Mouse (Mus musculus) spleen, adult 2 months (tissue): ENCODE results near the gene Hjurp. TPM values are rescaled to one million over a fixed set of nuclear protein-coding genes. Genes with fewer than 3 reads are reported as not detected.
"Not testable (repeated sequence)": the region's sequence is repeated elsewhere in the genome, so short reads cannot be mapped to it uniquely, and the experiment has no call there.

Source experiments
- DNase-seq, 2 experiments: peaks; one replicate each; pipeline versions ENCODE4 v3.0.0 to v3.0.0-alpha.2; 2012 to 2021; ENCODE audit warnings: low spot score in 2 of 2, low read depth in 1 of 2
- H3K27ac ChIP-seq: fragments of 200-500 bp; 2 replicates; pipeline ENCODE4 v1.5.1; 2012; ENCODE audit warnings: low read length, inconsistent platforms; ENCODE audit not compliant: insufficient read depth
- H3K27me3 ChIP-seq: fragments of 200-500 bp; 2 replicates; pipeline ENCODE4 v1.6.1; 2012; ENCODE audit warnings: mild to moderate bottlenecking, moderate library complexity, low read length, inconsistent platforms; ENCODE audit not compliant: control insufficient read depth, insufficient read depth
- H3K36me3 ChIP-seq: fragments of 200-500 bp; 2 replicates; pipeline ENCODE4 v1.6.1; 2012; ENCODE audit warnings: mild to moderate bottlenecking, low read length, inconsistent platforms; ENCODE audit not compliant: control insufficient read depth, insufficient read depth
- H3K4me1 ChIP-seq: fragments of 200-500 bp; 2 replicates; pipeline ENCODE4 v1.6.1; 2011; ENCODE audit warnings: inconsistent platforms; ENCODE audit not compliant: control insufficient read depth, insufficient read depth, insufficient read length
- H3K4me3 ChIP-seq: fragments of 200-500 bp; 2 replicates; pipeline ENCODE4 v1.5.1; 2011; ENCODE audit warnings: mild to moderate bottlenecking, inconsistent platforms; ENCODE audit not compliant: insufficient read depth, insufficient read length; ENCODE audit errors: extremely low read depth
- CTCF ChIP-seq: fragments of 200-500 bp; IDR thresholded peaks from 2 replicates; pipeline ENCODE4 v1.5.1; 2011; ENCODE audit warnings: mild to moderate bottlenecking, inconsistent platforms; ENCODE audit not compliant: insufficient read depth, insufficient read length, insufficient replicate concordance; ENCODE audit errors: extremely low read depth
- POLR2A ChIP-seq: fragments of 200-500 bp; IDR thresholded peaks from 2 replicates; pipeline ENCODE4 v1.6.1; 2011; ENCODE audit warnings: low read depth, low read length, inconsistent platforms
- WGBS: fragments of 180-500 bp; shearing (Covaris S2); methylation state at CpG from one replicate; pipeline ENCODE4 v1.1.7; 2018; 5-methylcytosine and 5-hydroxymethylcytosine counted together
- polyA plus RNA-seq: library from polyadenylated mRNA; depleted of rRNA; stranded (reverse); fragments of >200 nt; gene quantifications from 2 replicates; pipeline ENCODE4 v1.2.3, GENCODE M21; 2012

Hjurp gene
- polyA plus RNA-seq, 1 experiment, result 47.2 TPM

GRCm38 (mm10) chr1:88230421-88230820 lies 47.0 kb downstream of the Hjurp start:
- TF ChIP-seq CTCF (no peak), POLR2A (no peak)
- 72% methylated on average over 7 of the region's 7 CpGs for WGBS

GRCm38 (mm10) chr1:88229986-88230385 lies 47.4 kb downstream of the Hjurp start:
- WGBS, result 85% methylated on average over 5 of the region's 5 CpGs
- Histone ChIP-seq H3K4me1 (no peaks in the 10 kb centered on the region), H3K36me3 (no peaks in the 10 kb centered on the region), H3K27me3 (no peaks in the 10 kb centered on the region), H3K4me3 (no peak overlapping the region), H3K27ac (no peak overlapping the region)
- TF ChIP-seq POLR2A (no peak), CTCF (no peak)
- no peak for DNase-seq

More at GRCm38 (mm10) chr1:88230421-88230820, 47.0 kb downstream of the Hjurp start:
- Histone ChIP-seq H3K4me1 (no peaks in the 10 kb centered on the region), H3K27me3 (no peaks in the 10 kb centered on the region), H3K4me3 (no peak overlapping the region), H3K36me3 (no peaks in the 10 kb centered on the region), H3K27ac (no peak overlapping the region)
- DNase-seq, result no peak

GRCm38 (mm10) chr1:88229566-88229965 lies 47.9 kb downstream of the Hjurp start:
- Histone ChIP-seq H3K4me1 (no peaks in the 10 kb centered on the region), H3K27me3 (no peaks in the 10 kb centered on the region), H3K4me3 (no peak overlapping the region), H3K27ac (no peak overlapping the region), H3K36me3 (no peaks in the 10 kb centered on the region)
- TF ChIP-seq POLR2A (no peak), CTCF (no peak)
- DNase-seq, result no peak
- 79% methylated on average over 3 of the region's 3 CpGs for WGBS

GRCm38 (mm10) chr1:88228121-88228520 lies 49.3 kb downstream of the Hjurp start:
- Histone ChIP-seq H3K27ac (no peak overlapping the region), H3K36me3 (no peaks in the 10 kb centered on the region), H3K4me3 (no peak overlapping the region), H3K27me3 (no peaks in the 10 kb centered on the region), H3K4me1 (no peaks in the 10 kb centered on the region)
- WGBS, result 71% methylated on average over 7 of the region's 7 CpGs
- DNase-seq, result no peak
- TF ChIP-seq CTCF (no peak), POLR2A (no peak)

- no peak overlapping the region for H3K27ac ChIP-seq
- DNase-seq, result no peak
- no peaks in the 10 kb centered on the region for H3K4me1 ChIP-seq
- no peaks in the 10 kb centered on the region for H3K36me3 ChIP-seq
- no peak for TF ChIP-seq POLR2A
- no peak for TF ChIP-seq CTCF
- no peaks in the 10 kb centered on the region for H3K27me3 ChIP-seq
- H3K4me3 ChIP-seq, result no peak overlapping the region
- WGBS, result 60% methylated on average over 2 of the region's 2 CpGs
These were observed 50.0 kb downstream of the Hjurp start for GRCm38 (mm10) chr1:88227482-88227881.

- no peak within 1 kb of the TSS for H3K4me3 ChIP-seq
- H3K27ac ChIP-seq, result no peak within 1 kb of the TSS
- no peaks in the 10 kb centered on the region for H3K36me3 ChIP-seq
- no peak for DNase-seq
- no peak for TF ChIP-seq CTCF
- TF ChIP-seq POLR2A, result no peak
- no peaks in the 10 kb centered on the region for H3K4me1 ChIP-seq
- WGBS, result 48% methylated on average over 5 of the region's 5 CpGs
- H3K27me3 ChIP-seq, result no peaks in the 10 kb centered on the region
These were observed 50.6 kb downstream of the Hjurp start, which contains the start of gene Mroh2a for GRCm38 (mm10) chr1:88226670-88227379. Gene Mroh2a, plus strand, starts transcription at chr1:88226986.

GRCm38 (mm10) chr1:88225741-88226140 lies 51.7 kb downstream of the Hjurp start:
- Histone ChIP-seq H3K4me3 (no peak overlapping the region), H3K27ac (no peak overlapping the region), H3K27me3 (no peaks in the 10 kb centered on the region), H3K4me1 (no peaks in the 10 kb centered on the region), H3K36me3 (no peaks in the 10 kb centered on the region)
- no peak for DNase-seq
- no peak for TF ChIP-seq CTCF
- TF ChIP-seq POLR2A, result no peak

GRCm38 (mm10) chr1:88225301-88225700 lies 52.1 kb downstream of the Hjurp start:
- H3K36me3 ChIP-seq, DNase-seq, H3K27ac ChIP-seq, H3K4me1 ChIP-seq, H3K27me3 ChIP-seq, H3K4me3 ChIP-seq: not testable (repeated sequence)
- WGBS, result 37% methylated on average over 2 of the region's 2 CpGs
